Mouse (Mus musculus) heart, embryonic 16.5 days (tissue): ENCODE data around the gene Npl. TPM values are rescaled to one million over a fixed set of nuclear protein-coding genes. Genes with fewer than 3 reads are reported as not detected.

Source experiments
- ATAC-seq: fragments of 200-750 bp; cut with Nextera tagmentation; replicated peaks from 2 replicates; pipeline ENCODE4 v1.8.0; 2017; ENCODE audit warnings: moderate number of reproducible peaks; ENCODE audit not compliant: insufficient read depth, low FRiP score; ENCODE audit errors: extremely low read depth
- H3K27ac ChIP-seq: fragments of 300-500 bp; sonication (generic); 2 replicates; pipeline ENCODE4 v1.5.1; 2014; ENCODE audit warnings: mild to moderate bottlenecking, low read length, control low read depth, moderate library complexity
- H3K27me3 ChIP-seq: fragments of 300-500 bp; sonication (generic); 2 replicates; pipeline ENCODE4 v1.6.1; 2014; ENCODE audit warnings: low read length, mixed read lengths; ENCODE audit not compliant: control insufficient read depth, insufficient read depth
- H3K36me3 ChIP-seq: fragments of 300-500 bp; sonication (generic); 2 replicates; pipeline ENCODE4 v1.6.1; 2014; ENCODE audit not compliant: control insufficient read depth, insufficient read depth
- H3K4me1 ChIP-seq: fragments of 300-500 bp; sonication (generic); 2 replicates; pipeline ENCODE4 v1.6.1; 2014; ENCODE audit warnings: low read length, mixed read lengths; ENCODE audit not compliant: control insufficient read depth, insufficient read depth
- H3K4me2 ChIP-seq: fragments of 300-500 bp; sonication (generic); 2 replicates; pipeline ENCODE4 v1.6.1; 2014; ENCODE audit warnings: low read depth, mild to moderate bottlenecking, control low read depth, low read length
- H3K4me3 ChIP-seq: fragments of 300-500 bp; sonication (generic); 2 replicates; pipeline ENCODE4 v1.5.1; 2014; ENCODE audit warnings: mild to moderate bottlenecking, control low read depth, low read length
- H3K9ac ChIP-seq: fragments of 300-500 bp; sonication (generic); 2 replicates; pipeline ENCODE4 v1.6.1; 2014; ENCODE audit warnings: low read length, control low read depth
- H3K9me3 ChIP-seq: fragments of 300-500 bp; sonication (generic); replicated peaks from 2 replicates; pipeline ENCODE4 v1.6.1; 2016; ENCODE audit warnings: low read length; ENCODE audit not compliant: control insufficient read depth
- WGBS: fragments of 180-500 bp; shearing (Covaris S2); extraction: QIAGEN DNeasy Blood & Tissue Kit; methylation state at CpG from one replicate; pipeline ENCODE4 v1.1.7; 2014; 5-methylcytosine and 5-hydroxymethylcytosine counted together
- polyA plus RNA-seq: library from polyadenylated mRNA; unstranded; fragments of >200 nt; fragmentation: Nextera tagmentation; extraction: Ambion mirVana; gene quantifications from 2 replicates; pipeline ENCODE4 v1.2.1, GENCODE M21; 2015

Gene Npl
- polyA plus RNA-seq, 1 experiment from 2014 or later = 6.8 TPM

- 64% methylated on average over 3 of the region's 3 CpGs for WGBS
- H3K27ac ChIP-seq = no peak overlapping the region
- H3K9ac ChIP-seq = no peak overlapping the region
- ATAC-seq = no peak
- H3K27me3 ChIP-seq = no peaks in the 10 kb centered on the region
- H3K4me3 ChIP-seq = no peak overlapping the region
- H3K4me1 ChIP-seq = no peaks in the 10 kb centered on the region
- no peak overlapping the region for H3K4me2 ChIP-seq
- no peaks in the 10 kb centered on the region for H3K36me3 ChIP-seq
- no peaks in the 10 kb centered on the region for H3K9me3 ChIP-seq
Observed at GRCm38 (mm10) chr1:153574730-153575129, 24.9 kb upstream of the Npl start.

- Histone ChIP-seq H3K27ac (no peak overlapping the region), H3K9ac (no peak overlapping the region), H3K4me1 (no peaks in the 10 kb centered on the region), H3K36me3 (no peaks in the 10 kb centered on the region), H3K27me3 (no peaks in the 10 kb centered on the region), H3K9me3 (no peaks in the 10 kb centered on the region), H3K4me3 (no peak overlapping the region), H3K4me2 (no peak overlapping the region)
- 54% methylated on average over 4 of the region's 4 CpGs for WGBS
- no peak for ATAC-seq
Observed at GRCm38 (mm10) chr1:153572271-153573043, 22.6 kb upstream of the Npl start.

- H3K4me2 ChIP-seq = no peak overlapping the region
- H3K4me1 ChIP-seq = peaks cover 3% of the 10 kb centered on the region; the same call in 1 of the 2 replicates
- H3K27me3 ChIP-seq = no peaks in the 10 kb centered on the region
- no peak overlapping the region for H3K27ac ChIP-seq
- no peak overlapping the region for H3K9ac ChIP-seq
- no peak overlapping the region for H3K4me3 ChIP-seq
- 44% methylated on average over 8 of the region's 8 CpGs for WGBS
- peaks cover 3% of the 10 kb centered on the region for H3K9me3 ChIP-seq
- H3K36me3 ChIP-seq = no peaks in the 10 kb centered on the region
- no peak for ATAC-seq
Observed at GRCm38 (mm10) chr1:153565701-153566100, 15.9 kb upstream of the Npl start.

GRCm38 (mm10) chr1:153564701-153565100 is 14.9 kb upstream of the Npl start:
- H3K27me3 ChIP-seq = no peaks in the 10 kb centered on the region
- no peak for ATAC-seq

GRCm38 (mm10) chr1:153563675-153564074 is 13.8 kb upstream of the Npl start:
- H3K4me2 ChIP-seq = no peak overlapping the region
- no peak overlapping the region for H3K9ac ChIP-seq
- no peaks in the 10 kb centered on the region for H3K36me3 ChIP-seq
- no peaks in the 10 kb centered on the region for H3K27me3 ChIP-seq
- WGBS = 49% methylated on average over 2 of the region's 2 CpGs
- H3K4me3 ChIP-seq = no peak overlapping the region
- H3K4me1 ChIP-seq = peaks cover 3% of the 10 kb centered on the region; the same call in 1 of the 2 replicates
- no peak overlapping the region for H3K27ac ChIP-seq
- no peak for ATAC-seq
- peaks cover 3% of the 10 kb centered on the region for H3K9me3 ChIP-seq

More at GRCm38 (mm10) chr1:153564701-153565100, 14.9 kb upstream of the Npl start:
- no peak overlapping the region for H3K9ac ChIP-seq
- no peak overlapping the region for H3K4me3 ChIP-seq
- peaks cover 3% of the 10 kb centered on the region; the same call in 1 of the 2 replicates for H3K4me1 ChIP-seq
- WGBS = 71% methylated on average over 7 of the region's 7 CpGs
- peaks cover 3% of the 10 kb centered on the region for H3K9me3 ChIP-seq
- no peaks in the 10 kb centered on the region for H3K36me3 ChIP-seq
- no peak overlapping the region for H3K27ac ChIP-seq
- no peak overlapping the region for H3K4me2 ChIP-seq

GRCm38 (mm10) chr1:153560805-153561204 is 11.0 kb upstream of the Npl start:
- Histone ChIP-seq H3K4me2 (no peak overlapping the region), H3K36me3 (no peaks in the 10 kb centered on the region), H3K27ac (no peak overlapping the region), H3K4me1 (peaks cover under 1% of the 10 kb centered on the region; the same call in 1 of the 2 replicates), H3K27me3 (no peaks in the 10 kb centered on the region), H3K9me3 (peaks cover 3% of the 10 kb centered on the region), H3K9ac (no peak overlapping the region), H3K4me3 (no peak overlapping the region)
- no peak for ATAC-seq
- 74% methylated on average over 6 of the region's 6 CpGs for WGBS

GRCm38 (mm10) chr1:153559701-153560100 is 9.9 kb upstream of the Npl start:
- 59% methylated on average over 7 of the region's 7 CpGs for WGBS
- ATAC-seq = 0 out of 2 replicates have a peak, but pooled peaks have one; percentile 29
- no peak overlapping the region for H3K4me2 ChIP-seq

GRCm38 (mm10) chr1:153559126-153559647 is 9.3 kb upstream of the Npl start:
- Histone ChIP-seq H3K4me2 (no peak overlapping the region), H3K27me3 (no peaks in the 10 kb centered on the region), H3K4me1 (no peaks in the 10 kb centered on the region), H3K9ac (no peak overlapping the region), H3K9me3 (peaks cover 3% of the 10 kb centered on the region), H3K36me3 (no peaks in the 10 kb centered on the region), H3K4me3 (no peak overlapping the region), H3K27ac (no peak overlapping the region)
- WGBS = 17% methylated on average over 9 of the region's 9 CpGs
- ATAC-seq = no peak

More at GRCm38 (mm10) chr1:153559701-153560100, 9.9 kb upstream of the Npl start:
- H3K9ac ChIP-seq = no peak overlapping the region
- no peaks in the 10 kb centered on the region for H3K36me3 ChIP-seq
- H3K9me3 ChIP-seq = peaks cover 3% of the 10 kb centered on the region
- H3K27ac ChIP-seq = no peak overlapping the region
- no peaks in the 10 kb centered on the region for H3K4me1 ChIP-seq
- no peak overlapping the region for H3K4me3 ChIP-seq
- no peaks in the 10 kb centered on the region for H3K27me3 ChIP-seq

GRCm38 (mm10) chr1:153556896-153557295 is 7.1 kb upstream of the Npl start:
- ATAC-seq = peak; percentile 42; the same call in 1 of the 2 replicates
- Histone ChIP-seq H3K27ac (no peak overlapping the region), H3K36me3 (no peaks in the 10 kb centered on the region), H3K4me2 (no peak overlapping the region), H3K4me1 (no peaks in the 10 kb centered on the region), H3K9ac (no peak overlapping the region), H3K27me3 (no peaks in the 10 kb centered on the region), H3K9me3 (no peaks in the 10 kb centered on the region), H3K4me3 (no peak overlapping the region)
- WGBS = 10% methylated on average over 2 of the region's 2 CpGs
